Mouse (Mus musculus) lung, adult 2 months (tissue): ENCODE results near the gene Medag.

Experiments used
- CTCF ChIP-seq: fragments of 200-500 bp; IDR thresholded peaks from 2 replicates; pipeline ENCODE4 v1.5.1; 2011; ENCODE audit warnings: mild to moderate bottlenecking, low read length, control low read depth; ENCODE audit not compliant: insufficient read depth
- POLR2A ChIP-seq: fragments of 200-500 bp; IDR thresholded peaks from 2 replicates; pipeline ENCODE4 v1.6.1; 2011; ENCODE audit warnings: low read depth, mild to moderate bottlenecking, control low read depth, low read length, borderline replicate concordance; ENCODE audit errors: extremely low read depth

DNA sequence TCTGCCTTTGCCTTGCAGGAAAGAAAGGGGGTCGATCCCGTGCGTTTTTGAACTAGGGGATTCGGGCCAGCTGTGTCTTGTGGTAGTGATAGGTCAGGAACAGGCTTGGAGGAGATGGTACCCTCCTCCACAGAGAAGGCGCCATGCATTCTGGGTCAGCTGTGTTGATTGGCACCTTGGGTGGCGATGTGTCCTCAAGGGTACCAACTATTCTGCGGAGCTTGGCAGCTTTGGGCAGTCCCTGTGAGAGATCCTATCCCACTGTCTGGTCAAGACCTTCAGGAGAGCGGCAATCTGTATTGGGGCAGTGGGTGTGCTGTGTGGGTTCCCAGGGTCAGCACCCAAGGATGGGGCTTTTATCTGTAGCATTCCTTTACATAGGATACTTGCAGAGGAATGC is 31.7 kb upstream of the Medag start:
- TF ChIP-seq CTCF, result no peak
- TF ChIP-seq POLR2A, result no peak
